Mouse (Mus musculus): Measurements from ENCODE around the gene Tnfrsf25. TPM values are rescaled to one million over a fixed set of nuclear protein-coding genes. Genes with fewer than 3 reads are reported as not detected.

The Tnfrsf25 gene
- polyA plus RNA-seq, 1 experiment: 1.4 TPM

- no peak overlapping the region for H3K27ac ChIP-seq (ENCODE audit: insufficient read depth, low read length)
- H3K4me1 ChIP-seq (ENCODE audit: control insufficient read depth, insufficient read depth, low read length): peaks cover 6% of the 10 kb centered on the region
- DNase-seq: no peak
- H3K27me3 ChIP-seq (ENCODE audit: control insufficient read depth, insufficient read depth, low read length): no peaks in the 10 kb centered on the region
- H3K4me3 ChIP-seq (replicated peaks; ENCODE audit: insufficient read depth, low read depth, low read length): no peak overlapping the region
- 79% methylated on average over 9 of the region's 9 CpGs for WGBS
- TF ChIP-seq POLR2A (IDR thresholded peaks at IDR 0.05; ENCODE audit: borderline replicate concordance, insufficient read depth, low read length) (no peak), CTCF (IDR thresholded peaks at IDR 0.05; ENCODE audit: borderline replicate concordance, insufficient read depth, low read depth, low read length) (no peak)
These were observed 9.0 kb upstream of the Tnfrsf25 start for GRCm38 (mm10) chr4:152106746-152107145.

GRCm38 (mm10) chr4:152107493-152107892 is 8.2 kb upstream of the Tnfrsf25 start:
- Histone ChIP-seq H3K4me1 (ENCODE audit: control insufficient read depth, insufficient read depth, low read length) (peaks cover 6% of the 10 kb centered on the region), H3K27me3 (ENCODE audit: control insufficient read depth, insufficient read depth, low read length) (no peaks in the 10 kb centered on the region), H3K27ac (ENCODE audit: insufficient read depth, low read length) (no peak overlapping the region), H3K4me3 (replicated peaks; ENCODE audit: insufficient read depth, low read depth, low read length) (peak overlapping the region; percentile 43)
- DNase-seq: no peak
- TF ChIP-seq POLR2A (IDR thresholded peaks at IDR 0.05; ENCODE audit: borderline replicate concordance, insufficient read depth, low read length) (no peak), CTCF (IDR thresholded peaks at IDR 0.05; ENCODE audit: borderline replicate concordance, insufficient read depth, low read depth, low read length) (no peak)
- 16% methylated on average over 24 of the region's 24 CpGs for WGBS

GRCm38 (mm10) chr4:152107971-152108509 is 7.7 kb upstream of the Tnfrsf25 start:
- H3K27me3 ChIP-seq (ENCODE audit: control insufficient read depth, insufficient read depth, low read length): no peaks in the 10 kb centered on the region
- peak; percentile 26 to 43 for DNase-seq
- TF ChIP-seq CTCF (IDR thresholded peaks at IDR 0.05; ENCODE audit: borderline replicate concordance, insufficient read depth, low read depth, low read length): no peak
- TF ChIP-seq POLR2A (IDR thresholded peaks at IDR 0.05; ENCODE audit: borderline replicate concordance, insufficient read depth, low read length): no peak
- H3K4me1 ChIP-seq (ENCODE audit: control insufficient read depth, insufficient read depth, low read length): peaks cover 6% of the 10 kb centered on the region
- H3K4me3 ChIP-seq (replicated peaks; ENCODE audit: insufficient read depth, low read depth, low read length): peak overlapping the region; percentile 43
- H3K27ac ChIP-seq (ENCODE audit: insufficient read depth, low read length): no peak overlapping the region
- WGBS: 4% methylated on average over 30 of the region's 30 CpGs

DNA sequence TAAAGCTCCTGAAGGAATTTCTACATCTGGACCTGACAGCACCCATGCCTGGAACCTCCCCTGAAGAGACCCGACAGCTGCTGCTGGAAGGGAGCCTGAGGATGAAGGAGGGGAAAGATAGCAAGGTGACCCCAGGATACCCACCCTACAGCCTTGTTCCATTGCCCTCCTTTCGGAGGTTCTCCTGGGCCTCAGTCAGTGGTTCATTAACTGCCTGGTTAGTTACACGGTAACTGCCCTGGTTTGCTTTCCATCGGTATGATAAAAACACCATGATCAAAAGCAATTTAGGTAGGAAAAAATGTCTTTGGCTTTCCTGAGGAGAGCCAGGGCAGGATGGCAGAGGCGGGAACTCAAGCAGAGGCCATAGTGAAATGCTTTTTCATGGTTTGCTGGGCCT is 7.1 kb upstream of the Tnfrsf25 start:
- DNase-seq: no peak
- Histone ChIP-seq H3K27ac (ENCODE audit: insufficient read depth, low read length) (no peak overlapping the region), H3K4me3 (replicated peaks; ENCODE audit: insufficient read depth, low read depth, low read length) (no peak overlapping the region), H3K4me1 (ENCODE audit: control insufficient read depth, insufficient read depth, low read length) (peaks cover 6% of the 10 kb centered on the region), H3K27me3 (ENCODE audit: control insufficient read depth, insufficient read depth, low read length) (no peaks in the 10 kb centered on the region)
- TF ChIP-seq POLR2A (IDR thresholded peaks at IDR 0.05; ENCODE audit: borderline replicate concordance, insufficient read depth, low read length): no peak
- TF ChIP-seq CTCF (IDR thresholded peaks at IDR 0.05; ENCODE audit: borderline replicate concordance, insufficient read depth, low read depth, low read length): no peak
- WGBS: 88% methylated on average over 5 of the region's 5 CpGs

DNA sequence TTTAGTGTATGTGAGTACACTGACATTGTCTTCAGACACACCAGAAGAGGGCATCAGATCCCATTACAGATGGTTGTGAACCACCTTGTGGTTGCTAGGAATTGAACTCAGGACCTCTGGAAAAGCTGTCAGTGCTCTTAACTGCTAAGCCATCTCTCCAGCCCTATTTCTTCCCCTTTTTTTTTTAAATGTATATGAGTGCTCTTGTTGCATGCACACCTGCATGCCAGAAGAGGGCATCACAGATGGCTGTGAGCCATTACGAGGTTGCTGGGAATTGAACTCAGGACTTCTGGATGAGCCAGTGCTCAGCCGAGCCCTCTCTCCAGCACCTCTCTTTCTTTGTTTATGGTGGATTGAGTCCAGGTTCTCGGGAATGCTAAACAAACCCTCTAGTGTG is 6.2 kb upstream of the Tnfrsf25 start:
- no peak overlapping the region for H3K27ac ChIP-seq (ENCODE audit: insufficient read depth, low read length)
- WGBS: 89% methylated on average over 3 of the region's 3 CpGs
- peaks cover 6% of the 10 kb centered on the region for H3K4me1 ChIP-seq (ENCODE audit: control insufficient read depth, insufficient read depth, low read length)
- TF ChIP-seq POLR2A (IDR thresholded peaks at IDR 0.05; ENCODE audit: borderline replicate concordance, insufficient read depth, low read length) (no peak), CTCF (IDR thresholded peaks at IDR 0.05; ENCODE audit: borderline replicate concordance, insufficient read depth, low read depth, low read length) (no peak)
- H3K4me3 ChIP-seq (replicated peaks; ENCODE audit: insufficient read depth, low read depth, low read length): no peak overlapping the region
- H3K27me3 ChIP-seq (ENCODE audit: control insufficient read depth, insufficient read depth, low read length): no peaks in the 10 kb centered on the region
- no peak for DNase-seq

- WGBS: 86% methylated on average over 4 of the region's 4 CpGs
These were observed 5.0 kb upstream of the Tnfrsf25 start for GRCm38 (mm10) chr4:152110689-152111088.

DNA sequence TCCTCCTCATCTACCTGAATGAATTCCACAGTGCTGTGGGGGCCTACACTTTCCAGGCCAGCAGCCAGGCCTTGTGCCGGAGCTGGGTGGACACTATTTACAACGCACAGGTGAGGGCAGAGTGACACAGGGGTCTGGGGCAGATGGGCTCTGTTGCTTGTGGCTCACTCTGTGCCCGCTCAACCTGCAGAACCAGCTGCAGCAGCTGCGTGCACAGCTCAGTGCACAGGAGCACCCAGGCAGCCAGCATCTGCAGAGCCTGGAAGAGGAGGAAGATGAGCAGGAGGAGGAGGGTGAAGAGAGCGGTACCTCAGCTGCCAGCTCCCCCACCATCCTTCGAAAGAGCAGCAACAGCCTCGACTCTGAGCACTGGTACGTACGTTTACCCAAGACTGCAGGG is 3.4 kb upstream of the Tnfrsf25 start:
- peaks cover 3% of the 10 kb centered on the region; the same call in 1 of the 2 replicates for H3K27me3 ChIP-seq (ENCODE audit: control insufficient read depth, insufficient read depth, low read length)
- peaks cover 6% of the 10 kb centered on the region for H3K4me1 ChIP-seq (ENCODE audit: control insufficient read depth, insufficient read depth, low read length)
- no peak overlapping the region for H3K27ac ChIP-seq (ENCODE audit: insufficient read depth, low read length)
- H3K4me3 ChIP-seq (replicated peaks; ENCODE audit: insufficient read depth, low read depth, low read length): no peak overlapping the region
- no peak for DNase-seq
- TF ChIP-seq CTCF (IDR thresholded peaks at IDR 0.05; ENCODE audit: borderline replicate concordance, insufficient read depth, low read depth, low read length): no peak
- no peak for TF ChIP-seq POLR2A (IDR thresholded peaks at IDR 0.05; ENCODE audit: borderline replicate concordance, insufficient read depth, low read length)
- 84% methylated on average over 9 of the region's 9 CpGs for WGBS

More at GRCm38 (mm10) chr4:152110689-152111088, 5.0 kb upstream of the Tnfrsf25 start:
- no peak overlapping the region for H3K4me3 ChIP-seq (replicated peaks; ENCODE audit: insufficient read depth, low read depth, low read length)
- TF ChIP-seq CTCF (IDR thresholded peaks at IDR 0.05; ENCODE audit: borderline replicate concordance, insufficient read depth, low read depth, low read length): no peak
- no peak for TF ChIP-seq POLR2A (IDR thresholded peaks at IDR 0.05; ENCODE audit: borderline replicate concordance, insufficient read depth, low read length)
- no peak for DNase-seq
- H3K27ac ChIP-seq (ENCODE audit: insufficient read depth, low read length): no peak overlapping the region
- H3K27me3 ChIP-seq (ENCODE audit: control insufficient read depth, insufficient read depth, low read length): 0 out of 2 replicates have a peak, but pooled peaks cover 2% of the 10 kb centered on the region
- H3K4me1 ChIP-seq (ENCODE audit: control insufficient read depth, insufficient read depth, low read length): peaks cover 6% of the 10 kb centered on the region

GRCm38 (mm10) chr4:152114080-152114479 is 1.7 kb upstream of the Tnfrsf25 start:
- H3K4me1 ChIP-seq (ENCODE audit: control insufficient read depth, insufficient read depth, low read length): no peaks in the 10 kb centered on the region
- peaks cover 3% of the 10 kb centered on the region; the same call in 1 of the 2 replicates for H3K27me3 ChIP-seq (ENCODE audit: control insufficient read depth, insufficient read depth, low read length)
- 53% methylated on average over 16 of the region's 16 CpGs for WGBS
- H3K27ac ChIP-seq (ENCODE audit: insufficient read depth, low read length): no peak overlapping the region
- TF ChIP-seq CTCF (IDR thresholded peaks at IDR 0.05; ENCODE audit: borderline replicate concordance, insufficient read depth, low read depth, low read length): no peak
- no peak for TF ChIP-seq POLR2A (IDR thresholded peaks at IDR 0.05; ENCODE audit: borderline replicate concordance, insufficient read depth, low read length)
- no peak overlapping the region for H3K4me3 ChIP-seq (replicated peaks; ENCODE audit: insufficient read depth, low read depth, low read length)
- DNase-seq: no peak

Data from cerebellum, adult 2 months (tissue).